Mouse (Mus musculus): Measurements from ENCODE around the gene Actc1. TPM values are rescaled to one million over a fixed set of nuclear protein-coding genes. Genes with fewer than 3 reads are reported as not detected.

The Actc1 gene
- polyA plus RNA-seq (2015; fragmentation: Nextera tagmentation; extraction: Ambion mirVana): 12.7 and 13.6 TPM in 2 replicates

DNA sequence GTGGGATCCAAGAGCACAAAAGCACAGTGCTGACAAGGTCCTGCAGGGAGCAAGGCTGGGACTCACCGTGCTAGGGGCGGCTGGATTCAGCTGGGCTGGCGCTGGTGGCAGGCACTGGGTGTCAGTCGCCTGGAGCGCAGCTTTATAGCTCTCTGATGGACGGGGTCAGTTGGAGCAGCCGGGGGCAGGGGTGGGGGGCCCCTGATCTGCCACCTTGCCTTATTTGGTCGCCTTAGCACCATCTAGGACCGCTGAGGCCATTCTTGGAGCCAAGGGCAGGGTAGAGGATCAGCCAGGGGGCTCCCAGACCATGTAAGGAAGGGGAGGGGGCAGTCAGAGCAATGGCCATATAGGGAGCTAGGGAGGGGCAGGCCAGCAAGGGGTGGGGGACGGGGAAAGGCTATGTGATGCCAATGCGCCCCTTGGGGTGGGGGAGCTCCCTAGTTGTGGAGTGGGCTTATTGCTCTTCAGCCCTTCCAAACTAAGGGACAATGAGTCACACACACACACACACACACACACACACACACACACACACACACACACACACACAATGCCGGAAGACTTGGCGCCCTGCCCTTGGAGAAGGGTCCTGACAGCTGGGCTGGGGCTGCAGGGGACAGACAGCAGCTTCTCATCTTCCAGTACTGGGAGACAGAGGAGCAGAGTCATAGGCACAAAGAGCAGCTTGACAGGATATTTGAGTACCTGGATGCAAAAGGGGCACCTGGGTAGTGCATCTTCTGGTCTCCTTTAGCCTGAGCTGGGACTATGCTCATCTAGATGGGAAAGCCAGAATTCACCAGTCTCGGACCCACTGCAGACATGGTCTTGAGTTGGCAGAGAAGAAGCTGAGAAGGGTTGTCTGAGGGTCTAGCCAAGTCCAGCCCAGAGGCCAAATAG lies at the start of gene Actc1:
Actc1 (minus strand) TSS at position 853 of the 903 bp plus-strand sequence.

DNA sequence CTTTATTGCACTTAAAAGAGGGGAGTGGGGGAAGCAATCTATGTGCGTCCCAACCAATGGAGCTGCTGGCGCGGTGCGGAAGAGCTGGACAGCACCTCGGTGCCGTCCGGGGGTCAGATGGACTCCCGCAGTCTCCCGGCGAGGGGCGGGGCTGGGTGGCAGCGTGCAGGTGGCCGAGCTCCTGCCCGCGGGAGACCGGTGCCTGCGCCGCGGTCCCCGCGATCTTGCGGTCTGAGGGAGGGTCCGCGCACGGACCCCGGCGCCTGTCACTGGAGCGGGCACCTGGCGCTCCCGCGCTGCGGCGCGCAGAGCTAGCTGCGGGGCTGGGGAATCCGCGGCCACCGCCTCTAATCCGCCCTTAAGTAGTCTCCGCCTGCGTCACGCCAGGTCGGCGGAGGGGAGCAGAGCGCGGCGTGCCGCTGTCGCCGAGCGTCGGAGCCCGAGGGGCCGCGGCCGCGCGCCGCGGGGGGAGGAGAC lies 40.0 kb downstream of the Actc1 start, which contains the start of gene Gjd2:
Gjd2 (minus strand) TSS at position 325 of the 477 bp plus-strand sequence.

Other genes with a start within 250 kb of the Actc1 start
- 91.8 and 117 TPM in 2 replicates for gene Scg5, start 224.4 kb downstream of the Actc1 start, polyA plus RNA-seq (2015; fragmentation: Nextera tagmentation; extraction: Ambion mirVana)
- 5.7 and 6.8 TPM in 2 replicates for gene Arhgap11a, start 204.9 kb downstream of the Actc1 start, polyA plus RNA-seq (2015; fragmentation: Nextera tagmentation; extraction: Ambion mirVana)
- gene Gjd2, start 39.9 kb downstream of the Actc1 start, polyA plus RNA-seq (2015; fragmentation: Nextera tagmentation; extraction: Ambion mirVana): 3.7 and 6.6 TPM in 2 replicates
- gene Aqr, start 133.5 kb upstream of the Actc1 start, polyA plus RNA-seq (2015; fragmentation: Nextera tagmentation; extraction: Ambion mirVana): 23.0 and 28.1 TPM in 2 replicates
- gene Zfp770, start 147.9 kb upstream of the Actc1 start, polyA plus RNA-seq (2015; fragmentation: Nextera tagmentation; extraction: Ambion mirVana): 3.0 and 3.5 TPM in 2 replicates